Mouse (Mus musculus) ES-Bruce4 (cell line): ENCODE data around the gene Shank1.

Source experiments
- CTCF ChIP-seq: IDR thresholded peaks from one replicate; pipeline ENCODE4 v1.8.1; 2011; ENCODE audit warnings: low read depth, low read length
- EP300 ChIP-seq: IDR thresholded peaks from 2 replicates; pipeline ENCODE4 v1.6.1; 2011; ENCODE audit warnings: low read depth, low read length; ENCODE audit not compliant: insufficient read depth
- POLR2A ChIP-seq: IDR thresholded peaks from one replicate; pipeline ENCODE4 v1.8.1; 2011; ENCODE audit warnings: low read length; ENCODE audit not compliant: insufficient read depth

GRCm38 (mm10) chr7:44312484-44312883 lies 2.4 kb downstream of the Shank1 start:
- TF ChIP-seq CTCF (no peak), POLR2A (no peak), EP300 (no peak)
